Mouse (Mus musculus): ENCODE measurements around the gene Mkrn2.
A peak's percentile ranks its signal among the peaks of the same experiment; 100 is the strongest.

Mkrn2 gene

DNA sequence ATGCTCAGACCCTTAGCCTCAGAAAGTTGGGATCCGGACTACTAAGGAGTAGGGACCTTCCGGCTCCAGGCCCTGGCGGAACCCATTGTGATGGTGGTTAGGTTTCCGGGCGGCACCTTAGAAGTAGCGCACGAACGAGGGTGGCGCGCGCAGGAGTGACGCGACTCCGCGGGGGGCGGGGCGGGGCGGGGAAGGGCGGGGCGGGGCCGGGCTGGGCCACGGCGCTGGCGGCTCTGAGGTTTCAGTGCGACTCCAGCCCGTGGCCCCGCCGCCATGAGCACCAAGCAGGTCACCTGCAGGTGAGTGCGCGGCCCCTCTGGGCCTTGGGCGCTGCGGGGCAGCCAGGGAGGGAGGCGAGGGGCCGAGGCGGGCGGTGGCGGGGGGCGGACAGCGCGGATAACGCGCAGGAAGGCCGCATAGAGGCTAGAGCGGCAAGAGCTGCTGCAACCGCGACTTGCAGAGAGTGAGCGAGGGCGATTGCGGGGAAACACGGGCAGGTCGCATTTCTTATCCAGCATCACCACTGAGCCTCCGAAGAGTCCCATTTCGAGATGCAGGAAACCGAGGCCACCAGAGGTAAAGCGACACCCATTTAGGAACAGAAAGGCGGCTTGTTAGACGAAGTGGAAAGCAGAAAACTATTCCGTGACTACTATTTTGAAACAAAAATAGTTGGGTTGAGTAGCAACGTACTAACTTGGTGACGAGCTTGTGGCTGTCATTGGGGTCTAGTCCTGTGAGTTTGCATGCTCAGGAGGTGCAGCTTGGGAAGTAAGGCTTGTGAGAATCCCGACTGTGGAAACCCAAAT lies at the start of gene Mkrn2:
TSS of gene Mkrn2 (plus strand) at position 188 of the 809 bp plus-strand sequence.
- peak; percentile 80 to 85 for DNase-seq (ENCODE audit: low spot score in 2 of 2)

DNA sequence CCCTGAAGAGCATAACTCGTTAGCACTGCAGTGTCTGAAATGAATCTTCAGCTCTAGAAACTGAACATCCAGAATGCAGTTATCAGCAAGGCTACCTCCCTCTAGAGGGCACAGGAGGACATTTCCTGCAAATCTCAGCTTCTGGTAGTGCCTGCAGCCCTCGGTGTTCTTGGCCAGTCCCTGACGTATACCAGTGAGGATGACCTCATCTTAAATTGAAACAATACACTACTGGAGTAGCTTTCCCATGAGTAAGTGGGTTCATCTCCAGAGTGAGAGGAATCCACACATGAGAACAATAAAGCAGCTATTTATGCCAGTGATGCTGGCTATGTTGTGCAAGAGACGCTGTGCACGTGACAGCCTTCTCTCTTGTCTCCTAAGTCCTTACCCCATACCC lies 46.2 kb upstream of the Mkrn2 start:
- DNase-seq (ENCODE audit: low spot score in 2 of 2), result no peak

GRCm38 (mm10) chr6:115558176-115558575 lies 43.5 kb upstream of the Mkrn2 start:
- no peak for DNase-seq (ENCODE audit: low spot score in 2 of 2)

DNA sequence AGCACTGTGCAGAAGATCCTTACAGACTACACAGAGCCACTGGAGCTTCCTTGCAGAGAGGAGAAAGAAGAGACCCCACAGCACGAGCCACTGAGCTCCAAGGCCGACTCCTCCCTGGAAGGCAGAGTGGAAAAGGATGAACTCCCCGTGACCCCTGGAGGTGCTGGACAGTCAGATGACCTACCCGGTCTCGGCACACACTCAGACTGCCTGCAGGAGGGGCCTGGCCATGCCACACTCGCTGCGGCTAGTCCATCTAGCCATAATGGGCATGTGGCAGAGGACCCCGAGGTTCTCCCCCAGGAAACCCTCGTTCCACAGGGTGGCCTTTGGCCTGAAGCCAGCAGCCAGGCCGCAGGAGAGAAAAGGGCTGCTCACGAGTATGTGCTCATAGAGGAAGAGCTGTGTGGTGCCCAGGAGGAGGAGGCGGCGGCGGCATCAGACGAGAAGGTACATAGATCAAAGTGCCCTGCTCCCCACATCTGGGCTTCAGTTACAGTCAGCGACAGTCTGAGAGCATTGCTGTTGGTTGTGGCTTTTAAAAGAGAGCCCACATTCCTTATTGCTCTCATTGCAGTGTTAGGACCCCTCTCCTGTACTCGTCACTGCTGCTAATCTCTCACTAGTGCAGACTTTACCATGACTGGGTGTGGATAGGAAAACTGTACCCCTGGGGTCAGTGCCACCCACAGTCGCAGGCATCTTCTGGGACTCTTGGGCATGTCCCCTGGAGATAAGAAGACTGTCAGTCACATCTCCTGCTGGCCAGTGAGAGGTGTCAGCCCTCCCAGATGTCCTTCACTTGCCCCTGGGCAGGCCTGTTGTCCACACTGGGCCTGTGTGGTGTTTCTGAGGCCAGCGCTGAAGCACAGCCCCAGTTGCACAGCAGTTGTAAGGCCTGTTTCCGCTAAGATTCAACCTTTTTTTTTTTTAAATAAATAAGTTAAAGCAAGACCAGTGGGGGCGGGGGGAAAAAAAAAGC lies 41.8 kb upstream of the Mkrn2 start:
- no peak for DNase-seq (ENCODE audit: low spot score in 2 of 2)

DNA sequence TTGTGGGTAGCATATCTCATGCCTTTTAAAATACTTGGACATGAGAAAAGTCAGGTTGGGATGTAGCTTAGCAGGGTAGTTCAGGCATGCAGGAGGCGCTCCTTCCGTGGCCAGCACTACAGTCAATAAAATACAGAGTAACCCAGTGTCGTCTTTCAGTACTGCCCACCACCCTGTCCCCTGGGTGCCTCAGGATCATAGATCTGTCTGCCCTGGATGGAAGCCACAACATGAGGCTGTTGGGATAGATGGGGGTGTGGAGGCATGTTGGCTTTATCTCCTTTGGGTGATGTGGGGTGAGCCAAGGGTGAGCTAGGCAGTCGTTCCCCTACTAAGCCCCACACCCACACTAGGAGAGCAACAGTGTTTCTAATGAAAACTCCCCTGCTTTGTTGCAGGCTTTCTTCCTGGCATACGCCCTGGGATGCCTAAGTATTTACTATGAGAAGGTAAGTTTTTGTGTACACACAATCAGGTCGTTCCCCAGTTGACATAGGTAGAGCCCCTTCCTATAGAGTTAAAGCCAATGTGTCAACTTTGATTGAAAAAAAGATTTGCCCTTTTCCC lies 36.1 kb upstream of the Mkrn2 start:
- DNase-seq (ENCODE audit: low spot score in 2 of 2), result no peak

- DNase-seq (ENCODE audit: low spot score in 2 of 2), result no peak
Measured at GRCm38 (mm10) chr6:115574171-115574570, 27.5 kb upstream of the Mkrn2 start.

- DNase-seq (ENCODE audit: low spot score in 2 of 2), result no peak
Measured at GRCm38 (mm10) chr6:115577407-115577806, 24.3 kb upstream of the Mkrn2 start.

- no peak for DNase-seq (ENCODE audit: low spot score in 2 of 2)
Measured at GRCm38 (mm10) chr6:115577941-115578340, 23.8 kb upstream of the Mkrn2 start.

GRCm38 (mm10) chr6:115580810-115581209 lies 20.9 kb upstream of the Mkrn2 start:
- DNase-seq (ENCODE audit: low spot score in 2 of 2), result no peak

DNA sequence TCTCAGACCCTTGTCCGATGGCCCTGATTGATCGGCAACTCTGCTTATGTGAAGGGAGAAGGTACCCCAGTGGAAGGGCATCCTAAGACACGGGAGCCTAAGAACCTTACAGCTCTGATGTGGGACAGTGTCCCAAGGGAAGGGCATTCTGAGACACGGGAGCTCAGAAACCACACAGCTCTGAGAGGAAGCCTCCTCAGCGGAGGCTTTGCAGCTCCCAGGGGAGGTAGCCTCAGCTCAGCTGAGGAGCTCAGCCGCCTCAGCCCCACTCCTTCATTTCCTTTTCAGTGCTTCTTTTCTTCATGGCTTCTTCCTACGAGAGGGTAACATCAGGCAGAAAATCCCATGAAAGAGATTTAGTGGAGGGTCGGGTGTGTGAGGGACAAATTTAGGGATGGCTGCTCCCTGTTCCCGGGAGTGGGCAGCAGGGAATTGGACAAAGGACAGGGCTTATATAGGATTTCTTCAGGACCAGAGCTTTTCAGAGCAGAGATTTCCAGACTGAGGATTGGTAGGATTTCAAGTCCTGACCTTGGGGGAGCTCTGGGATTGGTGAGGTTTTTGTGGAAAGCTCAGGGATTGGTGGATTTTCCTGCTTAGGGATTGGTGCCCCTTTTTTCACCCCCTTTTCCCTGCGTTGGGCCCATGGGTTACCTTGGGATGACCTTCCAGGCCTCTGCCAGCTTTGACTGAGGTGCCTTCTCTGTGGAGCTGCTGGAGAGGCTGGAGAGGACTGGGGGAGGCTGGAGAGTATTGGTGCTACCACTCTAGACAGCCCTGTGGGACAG lies 19.2 kb upstream of the Mkrn2 start:
- DNase-seq (ENCODE audit: low spot score in 2 of 2), result no peak

GRCm38 (mm10) chr6:115583430-115584125 lies 18.1 kb upstream of the Mkrn2 start:
- peak in 1 of 2 experiments; percentile 14 for DNase-seq (ENCODE audit: low spot score in 2 of 2)

DNA sequence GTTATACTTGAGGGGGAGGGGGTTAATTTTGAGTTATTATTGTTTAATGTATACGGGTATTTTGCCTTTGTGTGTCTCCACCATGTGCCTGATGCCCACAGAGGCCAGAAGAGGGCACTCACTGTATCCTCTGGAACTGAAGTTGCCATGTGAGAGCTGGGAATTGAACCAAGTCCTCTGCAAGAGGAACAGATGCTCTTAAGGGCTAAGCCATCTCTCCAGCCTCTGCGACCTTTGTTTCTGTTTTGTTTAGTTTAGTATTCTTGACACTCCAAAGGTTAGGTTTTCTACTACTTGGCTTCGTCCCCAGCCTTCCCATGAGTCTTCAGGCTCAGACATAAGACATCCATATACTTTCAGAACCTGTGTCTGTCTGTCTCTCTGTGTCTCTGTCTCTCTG lies 17.5 kb upstream of the Mkrn2 start:
- no peak for DNase-seq (ENCODE audit: low spot score in 2 of 2)

- DNase-seq (ENCODE audit: low spot score in 2 of 2), result no peak
Measured at GRCm38 (mm10) chr6:115586321-115586720, 15.4 kb upstream of the Mkrn2 start.

DNA sequence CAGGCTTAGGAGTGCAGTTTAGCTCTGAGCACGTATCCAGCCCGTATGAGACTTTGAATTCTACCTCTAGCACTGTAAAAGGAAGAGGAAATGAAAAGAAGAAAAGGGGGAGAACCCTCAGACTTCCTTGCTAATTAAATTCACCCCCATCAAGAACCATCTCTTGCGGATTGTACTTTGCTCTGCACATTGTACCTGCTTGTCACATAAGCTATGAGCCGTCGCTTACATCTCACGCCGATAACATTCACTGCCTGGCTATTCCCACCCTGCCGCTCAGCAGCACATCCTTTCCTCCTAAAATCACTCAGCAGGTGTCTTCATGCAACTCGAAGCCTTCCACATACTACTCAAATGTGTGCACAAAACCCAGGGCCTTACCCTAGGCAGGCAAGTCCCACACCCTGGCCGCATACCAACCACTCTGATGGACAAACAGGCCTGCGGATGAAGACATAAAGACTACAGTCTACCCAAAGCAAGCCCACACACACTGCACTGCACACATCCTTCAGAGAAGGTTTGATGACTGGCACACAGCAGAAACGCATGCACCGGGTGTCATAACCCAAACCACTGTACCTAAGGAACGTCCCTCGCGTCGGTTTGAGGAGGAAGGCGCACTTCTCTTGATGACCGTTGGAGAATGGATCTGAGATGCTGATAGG lies 9.9 kb upstream of the Mkrn2 start:
- no peak for DNase-seq (ENCODE audit: low spot score in 2 of 2)

- DNase-seq (ENCODE audit: low spot score in 2 of 2), result no peak
Measured at GRCm38 (mm10) chr6:115592458-115592857, 9.2 kb upstream of the Mkrn2 start, which contains the start of gene Mkrn2os. Gene Mkrn2os, minus strand, starts transcription at chr6:115592576.

DNA sequence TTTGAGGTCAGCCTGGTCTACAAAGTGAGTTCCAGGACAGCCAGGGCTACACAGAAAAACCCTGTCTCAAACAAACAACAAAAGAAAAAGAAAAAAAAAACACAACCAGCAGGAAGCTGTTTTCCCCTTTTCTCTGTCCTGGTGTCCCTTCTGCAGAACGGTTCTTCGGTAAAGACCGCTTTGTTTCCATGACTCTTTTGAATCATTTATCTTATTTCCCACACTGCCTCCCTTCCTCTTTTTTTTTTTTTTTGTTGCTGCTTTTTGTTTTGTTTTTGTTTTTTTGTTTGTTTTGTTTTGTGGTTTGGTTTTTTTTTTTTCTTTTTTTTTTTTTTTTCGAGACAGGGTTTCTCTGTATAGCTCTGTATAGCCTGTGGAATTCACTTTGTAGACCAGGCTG lies 8.4 kb upstream of the Mkrn2 start:
- no peak for DNase-seq (ENCODE audit: low spot score in 2 of 2)

GRCm38 (mm10) chr6:115594463-115594862 lies 7.2 kb upstream of the Mkrn2 start:
- DNase-seq (ENCODE audit: low spot score in 2 of 2), result no peak

DNA sequence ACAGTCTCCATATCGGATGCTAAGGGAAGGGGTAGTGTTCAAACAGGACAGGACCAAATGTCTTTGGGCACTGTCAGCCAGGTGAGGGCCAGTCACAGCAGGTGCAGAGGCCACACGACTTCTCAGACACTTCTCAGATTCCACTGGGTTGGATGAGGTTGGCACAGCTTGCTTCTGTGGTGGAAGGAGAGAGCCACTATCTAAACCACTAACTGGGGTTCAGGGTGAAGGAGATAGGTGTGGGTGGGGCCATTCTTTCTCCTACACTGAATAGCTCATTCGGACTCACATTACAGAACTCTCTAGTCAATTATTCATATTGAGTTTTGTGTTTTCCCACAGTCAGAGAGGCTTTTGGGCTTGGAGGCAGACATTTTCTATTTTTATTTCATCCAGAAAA lies 6.0 kb upstream of the Mkrn2 start:
- DNase-seq (ENCODE audit: low spot score in 2 of 2), result no peak

- no peak for DNase-seq (ENCODE audit: low spot score in 2 of 2)
Measured at GRCm38 (mm10) chr6:115601322-115601714, 384 bp upstream of the Mkrn2 start.

DNA sequence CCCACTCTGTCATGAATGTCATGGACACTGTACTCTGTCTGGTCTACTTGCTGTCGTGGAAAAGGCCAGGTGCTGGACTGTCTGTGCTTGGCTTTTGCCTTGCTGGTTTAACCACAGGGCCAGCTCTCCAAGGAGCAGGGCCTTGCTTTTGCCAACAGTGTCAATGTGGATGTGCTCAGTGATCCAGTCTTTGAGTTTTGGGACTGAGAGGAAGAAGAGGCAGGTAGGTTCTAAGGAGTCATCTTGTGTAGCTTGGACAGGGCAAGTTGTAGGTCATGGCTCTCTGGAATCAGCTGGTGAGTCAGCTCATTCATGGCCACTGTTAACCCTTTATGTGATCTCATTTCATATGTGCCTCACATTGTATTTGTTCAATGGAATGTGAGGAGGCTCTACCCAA lies 4.8 kb downstream of the Mkrn2 start:
- peak in 1 of 2 experiments; percentile 13 for DNase-seq (ENCODE audit: low spot score in 2 of 2)
